Mouse (Mus musculus) myocyte (in vitro differentiated cells): ENCODE measurements around the gene Hlcs. TPM values are rescaled to one million over a fixed set of nuclear protein-coding genes. Genes with fewer than 3 reads are reported as not detected.

Experiments used
- H3K27me3 ChIP-seq: one replicate; pipeline ENCODE4 v1.6.1; 2011; ENCODE audit not compliant: control insufficient read depth, insufficient read depth, insufficient read length
- H3K36me3 ChIP-seq: one replicate; pipeline ENCODE4 v1.6.1; 2011; ENCODE audit not compliant: control insufficient read depth, insufficient read depth
- H3K4me2 ChIP-seq: one replicate; pipeline ENCODE4 v1.6.1; 2011; ENCODE audit warnings: low read depth, control low read depth
- H3K4me3 ChIP-seq: one replicate; pipeline ENCODE4 v1.5.1; 2011; ENCODE audit warnings: mild to moderate bottlenecking, control low read depth, moderate library complexity
- H3K79me2 ChIP-seq: one replicate; pipeline ENCODE4 v1.6.1; 2011; ENCODE audit not compliant: control insufficient read depth, insufficient read depth
- H3ac ChIP-seq: one replicate; pipeline ENCODE4 v1.6.1; 2011; ENCODE audit not compliant: control insufficient read depth, insufficient read length
- CEBPB ChIP-seq: IDR thresholded peaks from 2 replicates; pipeline ENCODE4 v1.6.1; 2011; ENCODE audit warnings: mild to moderate bottlenecking, moderate library complexity; ENCODE audit not compliant: poor library complexity, insufficient read depth, severe bottlenecking
- E2F4 ChIP-seq: IDR thresholded peaks from one replicate; pipeline ENCODE4 v1.6.1; 2011; ENCODE audit warnings: mild to moderate bottlenecking, control low read depth, moderate library complexity; ENCODE audit not compliant: insufficient read depth
- MAX ChIP-seq: IDR thresholded peaks from one replicate; pipeline ENCODE4 v1.6.1; 2011; ENCODE audit warnings: low read depth, mild to moderate bottlenecking, control low read depth
- MYOD1 ChIP-seq, 3 experiments: IDR thresholded peaks; one replicate each; pipeline ENCODE4 v1.6.1; 2011; ENCODE audit warnings: control low read depth in 2 of 3, low read depth in 2 of 3, mild to moderate bottlenecking in 2 of 3, moderate library complexity in 1 of 3; ENCODE audit not compliant: insufficient read length in 2 of 3, control insufficient read depth in 1 of 3
- MYOG ChIP-seq, 3 experiments: IDR thresholded peaks; one replicate each; pipeline ENCODE4 v1.6.1; 2011; ENCODE audit warnings: control low read depth in 2 of 3, low read depth in 2 of 3, mild to moderate bottlenecking in 2 of 3; ENCODE audit not compliant: insufficient read length in 2 of 3, control insufficient read depth in 1 of 3, insufficient read depth in 1 of 3
- POLR2A ChIP-seq: IDR thresholded peaks from one replicate; pipeline ENCODE4 v1.6.1; 2011; ENCODE audit warnings: low read depth, mild to moderate bottlenecking, control low read depth, moderate library complexity; ENCODE audit not compliant: insufficient read length
- POLR2AphosphoS2 ChIP-seq: IDR thresholded peaks from one replicate; pipeline ENCODE4 v1.6.1; 2011; ENCODE audit warnings: low read depth, control low read depth; ENCODE audit not compliant: insufficient read length
- REST ChIP-seq: IDR thresholded peaks from one replicate; pipeline ENCODE4 v1.6.1; 2011; ENCODE audit warnings: mild to moderate bottlenecking, control low read depth, moderate library complexity; ENCODE audit not compliant: insufficient read depth, insufficient read length
- SRF ChIP-seq: IDR thresholded peaks from one replicate; pipeline ENCODE4 v1.6.1; 2011; ENCODE audit warnings: low read depth; ENCODE audit not compliant: control insufficient read depth, insufficient read length
- TCF12 ChIP-seq: IDR thresholded peaks from one replicate; pipeline ENCODE4 v1.6.1; 2011; ENCODE audit warnings: mild to moderate bottlenecking, control low read depth; ENCODE audit not compliant: poor library complexity, insufficient read depth, severe bottlenecking
- TCF3 ChIP-seq: IDR thresholded peaks from one replicate; pipeline ENCODE4 v1.6.1; 2011; ENCODE audit warnings: low read depth, control low read depth; ENCODE audit not compliant: insufficient read length
- USF1 ChIP-seq: IDR thresholded peaks from one replicate; pipeline ENCODE4 v1.6.1; 2011; ENCODE audit warnings: low read depth, mild to moderate bottlenecking, control low read depth, moderate library complexity
- polyA plus RNA-seq: library from polyadenylated mRNA; unstranded; fragments of >200 nt; fragmentation: generic; extraction: Trizol; gene quantifications from one replicate; pipeline ENCODE4 v1.2.1, GENCODE M21; 2012; ENCODE audit warnings: missing spikeins

Hlcs gene
- polyA plus RNA-seq, 1 experiment, result 3.2 TPM

- peak overlapping the region; percentile 55 for H3K4me2 ChIP-seq
Measured at GRCm38 (mm10) chr16:94307942-94308341, 5.4 kb downstream of the Hlcs start.

GRCm38 (mm10) chr16:94307526-94307925, 5.8 kb downstream of the Hlcs start:
- Histone ChIP-seq H3K36me3 (no peaks in the 10 kb centered on the region), H3K27me3 (no peaks in the 10 kb centered on the region), H3ac (no peak overlapping the region), H3K4me3 (no peak overlapping the region), H3K79me2 (no peaks in the 10 kb centered on the region), H3K4me2 (peak overlapping the region; percentile 55)
- TF ChIP-seq USF1, result no peak
- TF ChIP-seq SRF, result no peak
- TF ChIP-seq TCF12, result no peak
- no peak for TF ChIP-seq E2F4
- TF ChIP-seq POLR2A, result no peak
- no peak for TF ChIP-seq TCF3
- no peak for TF ChIP-seq MAX
- TF ChIP-seq POLR2AphosphoS2, result no peak
- TF ChIP-seq REST, result no peak
- no peak for TF ChIP-seq CEBPB
- TF ChIP-seq MYOG (IDR thresholded peaks at IDR 0.05; ENCODE audit: control insufficient read depth in 1 of 3, insufficient read depth in 1 of 3, insufficient read length in 2 of 3, low read depth in 2 of 3), result no peak

More at GRCm38 (mm10) chr16:94307942-94308341, 5.4 kb downstream of the Hlcs start:
- Histone ChIP-seq H3K36me3 (no peaks in the 10 kb centered on the region), H3K79me2 (no peaks in the 10 kb centered on the region), H3K27me3 (no peaks in the 10 kb centered on the region), H3ac (no peak overlapping the region), H3K4me3 (no peak overlapping the region)
- TF ChIP-seq MYOG (IDR thresholded peaks at IDR 0.05; ENCODE audit: control insufficient read depth in 1 of 3, insufficient read depth in 1 of 3, insufficient read length in 2 of 3, low read depth in 2 of 3), result no peak
- no peak for TF ChIP-seq TCF3
- no peak for TF ChIP-seq REST
- TF ChIP-seq USF1, result no peak
- TF ChIP-seq TCF12, result no peak
- TF ChIP-seq POLR2AphosphoS2, result no peak
- no peak for TF ChIP-seq CEBPB
- TF ChIP-seq POLR2A, result no peak
- TF ChIP-seq MYOD1 (IDR thresholded peaks at IDR 0.05; ENCODE audit: control insufficient read depth in 1 of 3, insufficient read length in 2 of 3, low read depth in 2 of 3), result no peak
- no peak for TF ChIP-seq E2F4
- no peak for TF ChIP-seq MAX
- no peak for TF ChIP-seq SRF

GRCm38 (mm10) chr16:94303203-94303535, 10.2 kb downstream of the Hlcs start:
- H3ac ChIP-seq, result no peak overlapping the region
- no peaks in the 10 kb centered on the region for H3K36me3 ChIP-seq
- H3K79me2 ChIP-seq, result no peaks in the 10 kb centered on the region
- no peaks in the 10 kb centered on the region for H3K27me3 ChIP-seq
- TF ChIP-seq TCF12, result no peak
- H3K4me2 ChIP-seq, result no peak overlapping the region
- no peak overlapping the region for H3K4me3 ChIP-seq

GRCm38 (mm10) chr16:94302274-94303202, 10.8 kb downstream of the Hlcs start:
- H3K27me3 ChIP-seq, result no peaks in the 10 kb centered on the region
- no peak overlapping the region for H3ac ChIP-seq
- TF ChIP-seq E2F4 (no peak), POLR2AphosphoS2 (no peak), MYOG (IDR thresholded peaks at IDR 0.05; ENCODE audit: control insufficient read depth in 1 of 3, insufficient read depth in 1 of 3, insufficient read length in 2 of 3, low read depth in 2 of 3) (no peak), MAX (no peak), TCF12 (no peak), CEBPB (no peak)
- no peak overlapping the region for H3K4me3 ChIP-seq
- H3K36me3 ChIP-seq, result no peaks in the 10 kb centered on the region
- H3K4me2 ChIP-seq, result no peak overlapping the region
- H3K79me2 ChIP-seq, result no peaks in the 10 kb centered on the region

- Histone ChIP-seq H3K4me3 (no peak overlapping the region), H3K36me3 (no peaks in the 10 kb centered on the region), H3K79me2 (no peaks in the 10 kb centered on the region), H3K4me2 (no peak overlapping the region), H3ac (no peak overlapping the region), H3K27me3 (no peaks in the 10 kb centered on the region)
- TF ChIP-seq TCF12 (no peak), REST (no peak), MYOD1 (IDR thresholded peaks at IDR 0.05; ENCODE audit: control insufficient read depth in 1 of 3, insufficient read length in 2 of 3, low read depth in 2 of 3) (no peak), SRF (no peak), CEBPB (no peak), POLR2A (no peak), USF1 (no peak), MAX (no peak), E2F4 (no peak), MYOG (IDR thresholded peaks at IDR 0.05; ENCODE audit: control insufficient read depth in 1 of 3, insufficient read depth in 1 of 3, insufficient read length in 2 of 3, low read depth in 2 of 3) (no peak), POLR2AphosphoS2 (no peak), TCF3 (no peak)
Measured at GRCm38 (mm10) chr16:94301696-94302095, 11.7 kb downstream of the Hlcs start.
